Mouse (Mus musculus) hindbrain, embryonic 14.5 days (tissue): ENCODE measurements around the gene Usp4. TPM values are rescaled to one million over a fixed set of nuclear protein-coding genes. Genes with fewer than 3 reads are reported as not detected.
A peak's percentile ranks its signal among the peaks of the same experiment; 100 is the strongest.
"Not testable (repeated sequence)": the region's sequence is repeated elsewhere in the genome, so short reads cannot be mapped to it uniquely, and the experiment has no call there.

ENCODE experiments used
- ATAC-seq: fragments of 200-750 bp; cut with Nextera tagmentation; 2 replicates; pipeline ENCODE4 v1.8.0; 2017; ENCODE audit warnings: moderate number of reproducible peaks, mild to moderate bottlenecking, moderate TSS enrichment, moderate library complexity; ENCODE audit not compliant: low FRiP score
- DNase-seq: peaks from one replicate; pipeline ENCODE4 v3.0.0-alpha.2; 2015; ENCODE audit warnings: low spot score
- H3K27ac ChIP-seq: fragments of 300-500 bp; sonication (generic); 2 replicates; pipeline ENCODE4 v1.5.1; 2014; ENCODE audit warnings: mild to moderate bottlenecking, moderate library complexity
- H3K27me3 ChIP-seq: fragments of 300-500 bp; sonication (generic); 2 replicates; pipeline ENCODE4 v1.6.1; 2014; ENCODE audit warnings: mild to moderate bottlenecking, low read length, mixed read lengths; ENCODE audit not compliant: control insufficient read depth, insufficient read depth
- H3K36me3 ChIP-seq: fragments of 300-500 bp; sonication (generic); replicated peaks from 2 replicates; pipeline ENCODE4 v1.6.1; 2014; ENCODE audit not compliant: control insufficient read depth, insufficient read depth
- H3K4me1 ChIP-seq: fragments of 300-500 bp; sonication (generic); replicated peaks from 2 replicates; pipeline ENCODE4 v1.6.1; 2014; ENCODE audit warnings: antibody characterized with exemption, low read length, mixed read lengths; ENCODE audit not compliant: control insufficient read depth, insufficient read depth
- H3K4me2 ChIP-seq: fragments of 300-500 bp; sonication (generic); replicated peaks from 2 replicates; pipeline ENCODE4 v1.6.1; 2014; ENCODE audit warnings: mild to moderate bottlenecking, moderate library complexity
- H3K4me3 ChIP-seq: fragments of 300-500 bp; sonication (generic); replicated peaks from 2 replicates; pipeline ENCODE4 v1.5.1; 2014; ENCODE audit warnings: mild to moderate bottlenecking, low read length
- H3K9ac ChIP-seq: fragments of 300-500 bp; sonication (generic); 2 replicates; pipeline ENCODE4 v1.6.1; 2014
- H3K9me3 ChIP-seq: fragments of 300-500 bp; sonication (generic); 2 replicates; pipeline ENCODE4 v1.6.1; 2016; ENCODE audit warnings: low read length; ENCODE audit not compliant: control insufficient read depth
- WGBS: fragments of 180-500 bp; shearing (Covaris S2); extraction: QIAGEN DNeasy Blood & Tissue Kit; methylation state at CpG from one replicate; pipeline ENCODE4 v1.1.7; 2014; 5-methylcytosine and 5-hydroxymethylcytosine counted together
- polyA plus RNA-seq: library from polyadenylated mRNA; unstranded; fragments of >200 nt; fragmentation: Nextera tagmentation; extraction: Ambion mirVana; gene quantifications from 2 replicates; pipeline ENCODE4 v1.2.1, GENCODE M21; 2014

Usp4 gene
- polyA plus RNA-seq, 1 experiment from 2014 or later: 127 TPM

DNA sequence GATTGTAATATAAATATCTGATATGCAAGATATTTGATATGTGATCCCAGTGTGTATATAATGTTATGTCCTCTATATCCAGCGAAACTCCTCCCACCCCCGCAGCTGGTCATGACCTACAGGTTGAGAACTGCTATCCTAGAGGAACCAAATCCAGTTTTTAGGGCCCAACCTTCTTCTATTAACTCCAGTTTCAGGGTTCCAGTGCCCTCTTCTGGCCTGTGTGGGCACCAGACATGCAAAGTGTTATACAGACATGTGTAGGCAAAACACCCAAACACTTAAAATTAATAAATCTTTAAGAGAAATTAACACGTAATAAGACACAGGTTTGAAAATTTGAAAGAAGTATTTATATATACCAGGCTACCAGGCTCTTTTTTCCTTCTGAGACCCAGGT lies 30.1 kb upstream of the Usp4 start:
- Histone ChIP-seq H3K9ac (no peak overlapping the region), H3K27ac (no peak overlapping the region), H3K4me2 (no peak overlapping the region), H3K4me1 (no peaks in the 10 kb centered on the region), H3K9me3 (no peaks in the 10 kb centered on the region), H3K4me3 (no peak overlapping the region), H3K36me3 (peaks cover 27% of the 10 kb centered on the region), H3K27me3 (no peaks in the 10 kb centered on the region)
- DNase-seq (no peak), ATAC-seq (no peak)
- WGBS: 95% methylated on average over 3 of the region's 3 CpGs

DNA sequence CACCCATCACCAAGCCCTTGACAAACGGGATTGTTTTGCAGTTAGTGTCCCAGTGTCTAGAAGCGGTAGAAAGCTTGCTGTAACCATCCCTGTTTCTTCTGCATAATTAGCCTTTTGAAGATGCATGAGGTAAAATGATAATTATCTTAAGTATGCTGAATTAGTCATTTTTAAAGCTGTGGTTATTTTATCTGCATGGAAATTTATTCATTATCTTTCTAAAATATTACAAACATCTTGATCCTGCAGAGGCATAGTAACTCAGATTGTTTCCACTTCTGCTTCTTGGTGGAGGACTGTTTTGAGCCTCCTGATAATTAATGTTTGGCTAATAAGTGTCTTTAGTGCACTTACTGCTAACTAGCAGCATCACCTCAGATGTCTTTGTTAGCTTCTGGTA lies 29.2 kb upstream of the Usp4 start:
- H3K9ac ChIP-seq: no peak overlapping the region
- WGBS: 84% methylated on average over 2 of the region's 2 CpGs
- no peaks in the 10 kb centered on the region for H3K4me1 ChIP-seq
- H3K36me3 ChIP-seq: peaks cover 27% of the 10 kb centered on the region
- no peak overlapping the region for H3K4me2 ChIP-seq
- no peak overlapping the region for H3K27ac ChIP-seq
- no peaks in the 10 kb centered on the region for H3K9me3 ChIP-seq
- DNase-seq (no peak), ATAC-seq (no peak)
- H3K4me3 ChIP-seq: no peak overlapping the region
- no peaks in the 10 kb centered on the region for H3K27me3 ChIP-seq

DNA sequence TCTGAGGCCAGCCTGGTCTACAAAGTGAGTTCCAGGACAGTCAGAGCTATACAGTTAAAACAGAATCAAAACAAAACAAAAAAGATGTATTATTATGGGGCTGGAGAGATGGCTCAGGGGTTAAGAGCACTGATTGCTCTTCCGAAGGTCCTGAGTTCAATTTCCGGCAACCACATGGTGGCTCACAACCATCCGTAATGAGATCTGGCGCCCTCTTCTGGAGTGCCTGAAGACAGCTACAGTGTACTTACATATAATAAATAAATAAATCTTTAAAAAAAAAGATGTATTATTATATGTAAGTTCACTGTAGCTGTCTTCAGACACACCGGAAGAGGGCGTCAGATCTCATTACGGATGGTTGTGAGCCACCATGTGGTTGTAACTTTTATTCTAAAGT lies 25.6 kb upstream of the Usp4 start:
- H3K36me3 ChIP-seq, H3K9me3 ChIP-seq, H3K27me3 ChIP-seq, H3K4me1 ChIP-seq, H3K9ac ChIP-seq, H3K4me3 ChIP-seq, H3K27ac ChIP-seq, DNase-seq, ATAC-seq, H3K4me2 ChIP-seq: not testable (repeated sequence)
- WGBS: 92% methylated on average over 7 of the region's 7 CpGs

DNA sequence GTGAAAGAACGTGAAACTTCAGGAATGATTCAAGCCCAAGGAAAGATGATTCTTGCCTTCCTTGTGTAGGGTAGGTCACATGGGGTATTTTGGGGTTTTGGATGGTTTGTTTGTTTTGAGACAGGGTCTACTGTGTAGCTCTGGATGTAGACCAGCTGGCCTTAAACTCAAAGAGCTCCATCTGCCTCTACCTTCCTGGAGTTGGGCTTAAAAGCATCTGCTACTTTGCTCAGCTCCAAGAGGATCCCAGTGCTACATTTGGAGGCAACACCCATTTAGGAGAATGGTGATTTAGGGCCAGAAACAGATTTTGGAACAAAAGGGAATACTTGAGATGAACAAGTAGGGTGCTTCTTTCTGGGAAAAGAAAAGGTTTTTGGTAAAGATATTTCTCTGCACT lies 22.9 kb upstream of the Usp4 start:
- Histone ChIP-seq H3K36me3 (peaks cover 28% of the 10 kb centered on the region), H3K4me1 (no peaks in the 10 kb centered on the region), H3K27me3 (no peaks in the 10 kb centered on the region), H3K9me3 (no peaks in the 10 kb centered on the region), H3K27ac (no peak overlapping the region), H3K9ac (no peak overlapping the region), H3K4me2 (no peak overlapping the region), H3K4me3 (no peak overlapping the region)
- WGBS: 98% methylated on average over 1 of the region's 1 CpGs
- DNase-seq (no peak), ATAC-seq (no peak)

DNA sequence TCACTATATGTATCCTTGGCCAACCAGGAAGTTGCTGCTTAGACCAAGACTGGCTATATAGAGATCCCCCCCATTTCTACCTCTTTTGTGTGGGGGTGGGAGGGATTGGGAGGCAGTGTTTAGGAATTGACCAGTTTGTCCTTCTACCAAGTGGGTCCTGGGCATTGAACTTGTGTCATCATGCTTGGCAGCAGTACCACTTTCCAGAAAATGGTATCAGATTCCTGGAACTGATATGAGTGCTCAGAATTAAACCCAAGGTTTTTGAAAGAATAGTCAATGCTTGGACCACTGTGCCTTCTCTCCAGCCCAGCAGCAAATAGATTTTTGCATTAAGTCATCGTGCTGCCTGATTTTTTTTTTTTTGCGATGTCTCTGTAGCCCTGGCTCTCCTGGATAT lies 21.8 kb upstream of the Usp4 start:
- H3K9ac ChIP-seq: no peak overlapping the region
- ATAC-seq (no peak), DNase-seq (no peak)
- H3K4me1 ChIP-seq: no peaks in the 10 kb centered on the region
- 97% methylated on average over 2 of the region's 2 CpGs for WGBS
- H3K9me3 ChIP-seq: no peaks in the 10 kb centered on the region
- no peak overlapping the region for H3K4me3 ChIP-seq
- peaks cover 33% of the 10 kb centered on the region for H3K36me3 ChIP-seq
- H3K4me2 ChIP-seq: no peak overlapping the region
- H3K27me3 ChIP-seq: no peaks in the 10 kb centered on the region
- no peak overlapping the region for H3K27ac ChIP-seq

DNA sequence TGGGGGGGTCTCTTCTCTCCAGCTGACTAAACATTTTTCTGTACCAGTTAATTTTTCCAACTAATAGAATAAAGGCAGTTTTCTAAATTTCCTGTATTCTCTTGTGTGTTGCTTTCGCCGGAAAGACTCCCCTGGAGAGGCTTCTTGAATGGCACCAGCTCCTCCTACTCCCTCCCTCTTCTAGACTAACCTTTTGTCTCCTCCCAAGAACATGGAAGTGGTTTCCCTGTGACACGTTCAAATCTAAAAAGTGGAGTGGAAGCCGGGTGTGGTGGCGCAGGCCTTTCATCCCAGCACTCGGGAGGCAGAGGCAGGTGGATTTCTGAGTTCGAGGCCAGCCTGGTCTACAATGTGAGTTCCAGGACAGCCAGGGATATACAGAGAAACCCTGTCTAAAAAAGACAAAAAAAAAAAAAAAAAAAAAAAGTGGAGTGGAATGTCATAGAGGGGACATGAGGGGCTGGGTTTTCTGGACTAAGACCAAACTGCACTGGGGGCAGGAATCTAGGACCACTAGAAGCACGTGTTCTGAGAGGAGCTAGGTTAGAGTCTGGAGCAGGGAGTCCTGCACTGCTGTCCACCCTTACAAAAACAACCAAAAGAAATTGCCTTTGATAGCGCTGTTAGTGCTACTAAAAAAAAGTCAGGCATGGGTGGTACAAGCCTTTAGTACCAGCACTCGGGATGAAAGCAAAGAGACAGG lies 9.7 kb upstream of the Usp4 start:
- H3K4me1 ChIP-seq: peaks cover 17% of the 10 kb centered on the region
- WGBS: 70% methylated on average over 10 of the region's 10 CpGs
- H3K4me2 ChIP-seq: peak overlapping the region; percentile 80
- peaks cover 38% of the 10 kb centered on the region for H3K36me3 ChIP-seq
- H3K9me3 ChIP-seq: no peaks in the 10 kb centered on the region
- DNase-seq: no peak
- no peaks in the 10 kb centered on the region for H3K27me3 ChIP-seq
- no peak overlapping the region for H3K4me3 ChIP-seq
- H3K27ac ChIP-seq: peak overlapping the region; percentile 82
- ATAC-seq: no peak
- no peak overlapping the region for H3K9ac ChIP-seq

DNA sequence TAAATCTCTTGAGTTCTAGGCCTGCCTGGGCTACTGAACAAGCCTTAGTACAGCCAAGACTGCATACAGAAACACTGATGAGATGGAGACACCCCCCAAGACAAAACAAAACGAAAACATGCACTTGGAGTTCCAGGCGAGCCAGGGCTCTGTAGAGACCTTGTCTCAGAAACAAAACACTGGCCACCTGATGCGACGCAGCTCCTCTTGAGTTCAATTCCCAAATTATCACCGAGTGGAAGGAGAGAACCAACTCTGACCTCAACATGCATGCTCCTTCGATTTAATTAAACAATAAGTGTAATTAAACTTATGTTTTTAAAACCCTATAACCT lies 9.1 kb upstream of the Usp4 start:
- DNase-seq (no peak), ATAC-seq (0 out of 2 replicates have a peak, but pooled peaks have one; percentile 10)
- peak overlapping the region; percentile 80 for H3K4me2 ChIP-seq
- H3K4me1 ChIP-seq: peaks cover 17% of the 10 kb centered on the region
- 34% methylated on average over 6 of the region's 6 CpGs for WGBS
- peak overlapping the region; percentile 85 for H3K9ac ChIP-seq
- no peaks in the 10 kb centered on the region for H3K9me3 ChIP-seq
- peak overlapping the region; percentile 60 for H3K4me3 ChIP-seq
- peak overlapping the region; percentile 82 for H3K27ac ChIP-seq
- no peaks in the 10 kb centered on the region for H3K27me3 ChIP-seq
- H3K36me3 ChIP-seq: peaks cover 34% of the 10 kb centered on the region

DNA sequence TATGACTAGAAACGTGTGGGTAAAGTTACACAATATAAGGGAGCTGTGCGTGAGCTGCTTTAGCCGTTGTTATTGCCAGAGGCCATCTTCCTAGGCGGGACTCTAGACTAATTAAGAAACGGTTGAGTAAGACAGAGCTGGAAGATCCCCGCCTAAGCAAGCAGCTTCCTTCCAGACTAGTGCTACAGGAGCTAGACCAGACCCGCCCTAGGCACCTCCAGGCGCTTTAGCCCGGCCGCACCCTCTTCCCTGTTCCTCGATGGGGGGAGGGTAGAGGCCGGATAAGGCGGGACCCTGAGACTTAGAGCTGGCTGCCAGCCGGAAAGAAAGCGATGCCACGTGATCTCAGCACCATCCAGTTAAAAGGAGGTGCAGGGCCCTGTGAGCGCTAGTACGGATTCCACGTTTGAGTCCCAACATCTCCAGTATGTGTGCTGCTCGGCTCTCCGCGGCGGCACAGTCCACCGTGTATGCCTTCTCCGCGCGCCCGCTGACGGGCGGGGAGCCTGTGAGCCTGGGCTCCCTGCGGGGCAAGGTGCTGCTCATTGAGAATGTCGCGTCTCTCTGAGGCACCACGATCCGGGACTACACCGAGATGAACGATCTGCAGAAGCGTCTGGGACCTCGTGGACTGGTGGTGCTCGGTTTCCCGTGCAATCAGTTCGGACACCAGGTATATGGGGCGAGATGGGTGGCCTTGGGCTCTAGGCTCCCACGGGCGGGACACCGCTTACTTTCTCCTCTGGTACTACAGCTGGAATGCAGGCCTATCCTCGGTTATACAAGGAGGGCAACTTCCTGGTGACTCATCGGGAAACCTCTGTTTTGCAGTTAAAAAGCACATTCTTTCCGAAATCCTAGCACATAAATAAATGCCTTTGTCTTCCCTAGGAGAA lies 8.5 kb upstream of the Usp4 start, which contains the start of gene Gpx1:
Gpx1 (plus strand) TSS at position 18 of the 896 bp plus-strand sequence.
- peaks cover 28% of the 10 kb centered on the region for H3K36me3 ChIP-seq
- H3K9me3 ChIP-seq: no peaks in the 10 kb centered on the region
- ATAC-seq: peak; percentile 97
- no peaks in the 10 kb centered on the region for H3K27me3 ChIP-seq
- peak within 1 kb of the TSS; percentile 80 for H3K4me2 ChIP-seq
- under 1% methylated on average over 49 of the region's 49 CpGs for WGBS
- H3K9ac ChIP-seq: peak within 1 kb of the TSS; percentile 85
- peak; percentile 92 for DNase-seq
- H3K4me3 ChIP-seq: peak within 1 kb of the TSS; percentile 60
- H3K4me1 ChIP-seq: peaks cover 17% of the 10 kb centered on the region
- H3K27ac ChIP-seq: peak within 1 kb of the TSS; percentile 82

DNA sequence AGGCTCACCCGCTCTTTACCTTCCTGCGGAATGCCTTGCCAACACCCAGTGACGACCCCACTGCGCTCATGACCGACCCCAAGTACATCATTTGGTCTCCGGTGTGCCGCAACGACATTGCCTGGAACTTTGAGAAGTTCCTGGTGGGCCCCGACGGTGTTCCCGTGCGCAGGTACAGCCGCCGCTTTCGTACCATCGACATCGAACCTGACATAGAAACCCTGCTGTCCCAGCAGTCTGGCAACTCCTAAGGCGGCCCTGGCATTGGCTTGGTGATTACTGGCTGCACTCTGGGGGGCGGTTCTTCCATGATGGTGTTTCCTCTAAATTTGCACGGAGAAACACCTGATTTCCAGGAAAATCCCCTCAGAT lies 7.8 kb upstream of the Usp4 start:
- H3K9ac ChIP-seq: peak overlapping the region; percentile 85
- no peak for DNase-seq

More for the DNA sequence above, 7.8 kb upstream of the Usp4 start:
- WGBS: 18% methylated on average over 20 of the region's 20 CpGs
- Histone ChIP-seq H3K4me3 (peak overlapping the region; percentile 60), H3K27me3 (no peaks in the 10 kb centered on the region), H3K4me1 (peaks cover 17% of the 10 kb centered on the region), H3K36me3 (peaks cover 20% of the 10 kb centered on the region), H3K27ac (peak overlapping the region; percentile 82), H3K4me2 (peak overlapping the region; percentile 80), H3K9me3 (no peaks in the 10 kb centered on the region)
- ATAC-seq: no peak
